Mouse (Mus musculus): ENCODE data around the gene Helq. TPM values are rescaled to one million over a fixed set of nuclear protein-coding genes. Genes with fewer than 3 reads are reported as not detected.

Gene Helq
- 9.5 and 9.6 TPM in 2 replicates for polyA plus RNA-seq (2015; fragmentation: Nextera tagmentation; extraction: Ambion mirVana)

GRCm38 (mm10) chr5:100798165-100798860 lies at the start of gene Helq, which contains the start of gene Mrps18c:
Gene Helq (minus strand): TSS chr5:100798598.
Gene Mrps18c (plus strand): TSS chr5:100798627.
- Histone ChIP-seq H3K27ac (no peak within 1 kb of the TSS), H3K4me3 (replicated peaks; ENCODE audit: low read depth, low read length) (peak within 1 kb of the TSS; percentile 52), H3K27me3 (ENCODE audit: insufficient read depth, low read length) (no peaks in the 10 kb centered on the region), H3K36me3 (ENCODE audit: insufficient read depth, low read length) (0 out of 2 replicates have a peak, but pooled peaks cover 10% of the 10 kb centered on the region), H3K9me3 (replicated peaks; ENCODE audit: low read length) (no peaks in the 10 kb centered on the region), H3K4me2 (ENCODE audit: low read length) (peak within 1 kb of the TSS; percentile 94), H3K4me1 (replicated peaks; ENCODE audit: insufficient read depth, low read length) (no peaks in the 10 kb centered on the region; the same call in 1 of the 2 replicates), H3K9ac (ENCODE audit: low read depth, low read length) (peak within 1 kb of the TSS; percentile 65)
- ATAC-seq (replicated peaks; ENCODE audit: low FRiP score, low read depth) = peak; percentile 95
- TF ChIP-seq CTCF (IDR thresholded peaks at IDR 0.05; ENCODE audit: low read depth) = no peak
- peak; percentile 95 for DNase-seq (ENCODE audit: low spot score)
- WGBS = under 1% methylated on average over 66 of the region's 67 CpGs

- TF ChIP-seq CTCF (IDR thresholded peaks at IDR 0.05; ENCODE audit: low read depth) = no peak
- Histone ChIP-seq H3K4me1 (replicated peaks; ENCODE audit: insufficient read depth, low read length) (peaks cover 5% of the 10 kb centered on the region; the same call in 1 of the 2 replicates), H3K4me2 (ENCODE audit: low read length) (peak overlapping the region; percentile 99), H3K27me3 (ENCODE audit: insufficient read depth, low read length) (no peaks in the 10 kb centered on the region; the same call in 1 of the 2 replicates), H3K9me3 (replicated peaks; ENCODE audit: low read length) (no peaks in the 10 kb centered on the region), H3K9ac (ENCODE audit: low read depth, low read length) (no peak overlapping the region), H3K4me3 (replicated peaks; ENCODE audit: low read depth, low read length) (peak overlapping the region; percentile 61), H3K27ac (no peak overlapping the region), H3K36me3 (ENCODE audit: insufficient read depth, low read length) (no peaks in the 10 kb centered on the region)
- 5% methylated on average over 2 of the region's 2 CpGs for WGBS
- ATAC-seq (replicated peaks; ENCODE audit: low FRiP score, low read depth) (no peak), DNase-seq (ENCODE audit: low spot score) (no peak)
These were observed 48.7 kb upstream of the Helq start for GRCm38 (mm10) chr5:100847143-100847542.

- Histone ChIP-seq H3K4me2 (ENCODE audit: low read length) (peak overlapping the region; percentile 99), H3K4me1 (replicated peaks; ENCODE audit: insufficient read depth, low read length) (peaks cover 5% of the 10 kb centered on the region; the same call in 1 of the 2 replicates), H3K9me3 (replicated peaks; ENCODE audit: low read length) (no peaks in the 10 kb centered on the region), H3K36me3 (ENCODE audit: insufficient read depth, low read length) (no peaks in the 10 kb centered on the region), H3K27me3 (ENCODE audit: insufficient read depth, low read length) (no peaks in the 10 kb centered on the region; the same call in 1 of the 2 replicates), H3K27ac (peak overlapping the region; percentile 39; the same call in 1 of the 2 replicates), H3K9ac (ENCODE audit: low read depth, low read length) (peak overlapping the region; percentile 64), H3K4me3 (replicated peaks; ENCODE audit: low read depth, low read length) (peak overlapping the region; percentile 61)
- ATAC-seq (replicated peaks; ENCODE audit: low FRiP score, low read depth) (peak; percentile 21; the same call in 1 of the 2 replicates), DNase-seq (ENCODE audit: low spot score) (no peak)
- WGBS = 1% methylated on average over 22 of the region's 22 CpGs
- TF ChIP-seq CTCF (IDR thresholded peaks at IDR 0.05; ENCODE audit: low read depth) = no peak
These were observed 48.2 kb upstream of the Helq start for GRCm38 (mm10) chr5:100846599-100846920.

- no peak for TF ChIP-seq CTCF (IDR thresholded peaks at IDR 0.05; ENCODE audit: low read depth)
- ATAC-seq (replicated peaks; ENCODE audit: low FRiP score, low read depth) (peak; percentile 81), DNase-seq (ENCODE audit: low spot score) (peak; percentile 63)
- Histone ChIP-seq H3K4me1 (replicated peaks; ENCODE audit: insufficient read depth, low read length) (peaks cover 5% of the 10 kb centered on the region; the same call in 1 of the 2 replicates), H3K36me3 (ENCODE audit: insufficient read depth, low read length) (no peaks in the 10 kb centered on the region), H3K9me3 (replicated peaks; ENCODE audit: low read length) (no peaks in the 10 kb centered on the region), H3K4me2 (ENCODE audit: low read length) (peak overlapping the region; percentile 99), H3K4me3 (replicated peaks; ENCODE audit: low read depth, low read length) (peak overlapping the region; percentile 61), H3K27me3 (ENCODE audit: insufficient read depth, low read length) (no peaks in the 10 kb centered on the region; the same call in 1 of the 2 replicates), H3K27ac (peak overlapping the region; percentile 39; the same call in 1 of the 2 replicates), H3K9ac (ENCODE audit: low read depth, low read length) (peak overlapping the region; percentile 64)
- WGBS = under 1% methylated on average over 52 of the region's 52 CpGs
These were observed 47.6 kb upstream of the Helq start for GRCm38 (mm10) chr5:100845848-100846598.

GRCm38 (mm10) chr5:100845485-100845847 lies 47.1 kb upstream of the Helq start, which contains the start of gene Gpat3:
Gene Gpat3 (plus strand): TSS chr5:100845713.
- no peaks in the 10 kb centered on the region; the same call in 1 of the 2 replicates for H3K27me3 ChIP-seq (ENCODE audit: insufficient read depth, low read length)
- DNase-seq (ENCODE audit: low spot score) (peak; percentile 58), ATAC-seq (replicated peaks; ENCODE audit: low FRiP score, low read depth) (peak; percentile 54; the same call in 1 of the 2 replicates)
- no peak for TF ChIP-seq CTCF (IDR thresholded peaks at IDR 0.05; ENCODE audit: low read depth)
- 1% methylated on average over 16 of the region's 16 CpGs for WGBS
- H3K27ac ChIP-seq = peak within 1 kb of the TSS; percentile 39; the same call in 1 of the 2 replicates
- peak within 1 kb of the TSS; percentile 64 for H3K9ac ChIP-seq (ENCODE audit: low read depth, low read length)
- H3K4me3 ChIP-seq (replicated peaks; ENCODE audit: low read depth, low read length) = peak within 1 kb of the TSS; percentile 61
- H3K4me2 ChIP-seq (ENCODE audit: low read length) = peak within 1 kb of the TSS; percentile 99
- H3K36me3 ChIP-seq (ENCODE audit: insufficient read depth, low read length) = no peaks in the 10 kb centered on the region
- no peaks in the 10 kb centered on the region for H3K9me3 ChIP-seq (replicated peaks; ENCODE audit: low read length)
- H3K4me1 ChIP-seq (replicated peaks; ENCODE audit: insufficient read depth, low read length) = peaks cover 5% of the 10 kb centered on the region; the same call in 1 of the 2 replicates

GRCm38 (mm10) chr5:100844485-100844884 lies 46.1 kb upstream of the Helq start:
- peak; percentile 7 for DNase-seq (ENCODE audit: low spot score)
- no peaks in the 10 kb centered on the region for H3K9me3 ChIP-seq (replicated peaks; ENCODE audit: low read length)
- H3K36me3 ChIP-seq (ENCODE audit: insufficient read depth, low read length) = no peaks in the 10 kb centered on the region
- no peak overlapping the region for H3K4me2 ChIP-seq (ENCODE audit: low read length)
- ATAC-seq (replicated peaks; ENCODE audit: low FRiP score, low read depth) = no peak
- no peak overlapping the region for H3K4me3 ChIP-seq (replicated peaks; ENCODE audit: low read depth, low read length)
- no peaks in the 10 kb centered on the region; the same call in 1 of the 2 replicates for H3K27me3 ChIP-seq (ENCODE audit: insufficient read depth, low read length)
- no peak overlapping the region for H3K27ac ChIP-seq
- peaks cover 5% of the 10 kb centered on the region; the same call in 1 of the 2 replicates for H3K4me1 ChIP-seq (replicated peaks; ENCODE audit: insufficient read depth, low read length)
- no peak for TF ChIP-seq CTCF (IDR thresholded peaks at IDR 0.05; ENCODE audit: low read depth)
- no peak overlapping the region for H3K9ac ChIP-seq (ENCODE audit: low read depth, low read length)
- 47% methylated on average over 3 of the region's 3 CpGs for WGBS

Measured in kidney, postnatal 0 days (tissue).